Mouse (Mus musculus): ENCODE measurements around the gene Srpr.

Gene Srpr

GRCm38 (mm10) chr9:35267146-35267975 is 67.4 kb downstream of the Srpr start, which contains the start of the genes Fam118b and Rpusd4:
Gene Fam118b, minus strand, starts transcription at chr9:35267805.
Gene Rpusd4, plus strand, starts transcription at chr9:35267865.
- TF ChIP-seq GATA4 (IDR thresholded peaks at IDR 0.05; ENCODE audit: insufficient replicate concordance, low read length): no peak

- TF ChIP-seq GATA4 (IDR thresholded peaks at IDR 0.05; ENCODE audit: insufficient replicate concordance, low read length): no peak
Measured at GRCm38 (mm10) chr9:35267976-35268715, 68.2 kb downstream of the Srpr start.

GRCm38 (mm10) chr9:35277855-35278365 is 77.9 kb downstream of the Srpr start:
- TF ChIP-seq GATA4 (IDR thresholded peaks at IDR 0.05; ENCODE audit: insufficient replicate concordance, low read length): no peak

- no peak for TF ChIP-seq GATA4 (IDR thresholded peaks at IDR 0.05; ENCODE audit: insufficient replicate concordance, low read length)
Measured at GRCm38 (mm10) chr9:35278451-35278850, 78.5 kb downstream of the Srpr start.

GRCm38 (mm10) chr9:35282006-35282850 is 82.3 kb downstream of the Srpr start:
- no peak for TF ChIP-seq GATA4 (IDR thresholded peaks at IDR 0.05; ENCODE audit: insufficient replicate concordance, low read length)

GRCm38 (mm10) chr9:35282851-35283200 is 82.9 kb downstream of the Srpr start:
- no peak for TF ChIP-seq GATA4 (IDR thresholded peaks at IDR 0.05; ENCODE audit: insufficient replicate concordance, low read length)

- TF ChIP-seq GATA4 (IDR thresholded peaks at IDR 0.05; ENCODE audit: insufficient replicate concordance, low read length): no peak
Measured at GRCm38 (mm10) chr9:35283415-35284069, 83.6 kb downstream of the Srpr start.

GRCm38 (mm10) chr9:35284351-35284750 is 84.4 kb downstream of the Srpr start:
- TF ChIP-seq GATA4 (IDR thresholded peaks at IDR 0.05; ENCODE audit: insufficient replicate concordance, low read length): no peak

- TF ChIP-seq GATA4 (IDR thresholded peaks at IDR 0.05; ENCODE audit: insufficient replicate concordance, low read length): no peak
Measured at GRCm38 (mm10) chr9:35286351-35286750, 86.4 kb downstream of the Srpr start.

- no peak for TF ChIP-seq GATA4 (IDR thresholded peaks at IDR 0.05; ENCODE audit: insufficient replicate concordance, low read length)
Measured at GRCm38 (mm10) chr9:35289992-35290391, 90.0 kb downstream of the Srpr start.

- no peak for TF ChIP-seq GATA4 (IDR thresholded peaks at IDR 0.05; ENCODE audit: insufficient replicate concordance, low read length)
Measured at GRCm38 (mm10) chr9:35290417-35290816, 90.4 kb downstream of the Srpr start.

- TF ChIP-seq GATA4 (IDR thresholded peaks at IDR 0.05; ENCODE audit: insufficient replicate concordance, low read length): no peak
Measured at GRCm38 (mm10) chr9:35290916-35291315, 90.9 kb downstream of the Srpr start.

- no peak for TF ChIP-seq GATA4 (IDR thresholded peaks at IDR 0.05; ENCODE audit: insufficient replicate concordance, low read length)
Measured at GRCm38 (mm10) chr9:35293465-35293864, 93.5 kb downstream of the Srpr start.

Measured in liver, adult (tissue).